Mouse (Mus musculus): ENCODE measurements around the gene Tmem210.
A peak's percentile ranks its signal among the peaks of the same experiment; 100 is the strongest.

- TF ChIP-seq CTCF (IDR thresholded peaks at IDR 0.05; ENCODE audit: low read depth) (no peak), EP300 (IDR thresholded peaks at IDR 0.05; ENCODE audit: low read depth) (0 out of 2 replicates have a peak, but pooled peaks have one; percentile 37)
Measured at GRCm38 (mm10) chr2:25255284-25255779, 32.6 kb upstream of the Tmem210 start, which contains the start of gene Tmem203.
